Mouse (Mus musculus) small intestine, adult 2 months (tissue): ENCODE results near the gene Scmh1. TPM values are rescaled to one million over a fixed set of nuclear protein-coding genes. Genes with fewer than 3 reads are reported as not detected.

Experiments used
- H3K27ac ChIP-seq: fragments of 200-500 bp; 2 replicates; pipeline ENCODE4 v1.5.1; 2012; ENCODE audit warnings: low read depth, low read length, control low read depth, inconsistent platforms; ENCODE audit not compliant: insufficient read depth
- H3K27me3 ChIP-seq: fragments of 200-500 bp; 2 replicates; pipeline ENCODE4 v1.6.1; 2012; ENCODE audit warnings: mild to moderate bottlenecking, moderate library complexity, low read length, inconsistent platforms; ENCODE audit not compliant: control insufficient read depth, insufficient read depth
- H3K36me3 ChIP-seq: fragments of 200-500 bp; 2 replicates; pipeline ENCODE4 v1.6.1; 2012; ENCODE audit warnings: mild to moderate bottlenecking, low read length, control low read depth, inconsistent platforms; ENCODE audit not compliant: control insufficient read depth, insufficient read depth
- H3K4me1 ChIP-seq: fragments of 200-500 bp; 2 replicates; pipeline ENCODE4 v1.6.1; 2012; ENCODE audit warnings: low read length, inconsistent platforms, mixed read lengths; ENCODE audit not compliant: control insufficient read depth, insufficient read depth, insufficient read length
- H3K4me3 ChIP-seq: fragments of 200-500 bp; 2 replicates; pipeline ENCODE4 v1.5.1; 2012; ENCODE audit warnings: low read depth, mild to moderate bottlenecking, control low read depth, inconsistent platforms, low read length, moderate library complexity
- CTCF ChIP-seq: fragments of 200-500 bp; IDR thresholded peaks from 2 replicates; pipeline ENCODE4 v1.5.1; 2012; ENCODE audit warnings: low read depth, mild to moderate bottlenecking, control low read depth, inconsistent platforms, low read length, moderate library complexity, mixed read lengths; ENCODE audit not compliant: insufficient replicate concordance, insufficient read length; ENCODE audit errors: extremely low read depth
- POLR2A ChIP-seq: fragments of 200-500 bp; IDR thresholded peaks from 2 replicates; pipeline ENCODE4 v1.6.1; 2012; ENCODE audit warnings: low read depth, mild to moderate bottlenecking, control low read depth, inconsistent platforms, low read length, moderate library complexity
- WGBS: fragments of 180-500 bp; shearing (Covaris S2); methylation state at CpG from one replicate; pipeline ENCODE4 v1.1.7; 2018; 5-methylcytosine and 5-hydroxymethylcytosine counted together
- polyA plus RNA-seq: library from polyadenylated mRNA; depleted of rRNA; stranded (reverse); fragments of >200 nt; gene quantifications from 2 replicates; pipeline ENCODE4 v1.2.3, GENCODE M21; 2012; rRNA removed

Scmh1 gene
- polyA plus RNA-seq, 1 experiment, result 10.6 TPM

DNA sequence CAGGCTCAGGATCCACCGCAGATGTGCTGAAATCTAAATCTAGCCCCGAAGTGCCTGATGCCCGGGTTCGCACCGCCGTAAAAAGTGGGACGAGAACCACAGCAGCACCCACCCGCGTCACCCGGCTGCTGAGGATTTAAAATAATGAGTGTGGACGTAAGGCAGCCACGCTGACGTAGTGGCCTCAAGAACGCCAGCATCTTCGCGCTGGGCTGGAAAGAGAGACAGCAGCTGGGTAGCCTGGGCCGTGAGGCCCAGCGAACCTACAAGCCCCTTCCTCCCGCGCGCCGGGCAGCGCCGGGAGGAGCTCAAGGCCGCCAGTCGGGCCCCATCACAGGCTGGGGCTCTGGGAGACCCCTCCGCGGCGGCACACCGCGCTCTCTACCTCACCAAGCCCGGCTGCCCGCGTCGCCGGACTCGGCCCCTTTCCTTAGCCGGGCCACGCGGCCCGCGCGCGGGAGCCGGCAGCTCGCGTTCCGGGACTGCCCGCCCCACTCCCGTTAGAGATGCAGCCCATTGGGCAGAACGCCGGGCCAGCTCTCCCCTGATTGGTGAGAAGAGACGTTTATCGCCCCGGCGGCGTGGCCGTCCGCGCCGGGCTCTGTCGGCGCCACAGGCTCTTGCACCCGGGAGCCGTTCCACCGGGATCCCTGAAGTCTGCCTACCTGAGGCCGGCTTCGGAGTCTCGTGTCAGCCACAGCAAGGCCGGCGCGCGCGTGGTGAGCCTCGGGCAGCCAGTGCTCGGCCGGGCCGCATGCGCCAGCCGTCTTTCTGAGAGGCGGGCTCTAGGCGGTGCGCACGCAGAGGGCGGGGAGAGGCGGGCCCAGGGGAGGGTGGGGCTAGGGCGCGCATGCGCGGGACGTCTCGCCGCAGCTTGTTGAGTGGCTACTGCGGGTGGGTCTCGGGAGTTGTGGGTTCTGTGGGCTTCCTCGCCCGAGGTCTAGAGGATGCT lies 164.7 kb downstream of the Scmh1 start, which contains the start of gene Ctps:
TSS of gene Ctps (minus strand) at position 791 of the 952 bp plus-strand sequence.
- H3K4me3 ChIP-seq, result peak within 1 kb of the TSS; percentile 82
- WGBS, result under 1% methylated on average over 97 of the region's 97 CpGs
- TF ChIP-seq CTCF (no peak), POLR2A (peak; percentile 76)

DNA sequence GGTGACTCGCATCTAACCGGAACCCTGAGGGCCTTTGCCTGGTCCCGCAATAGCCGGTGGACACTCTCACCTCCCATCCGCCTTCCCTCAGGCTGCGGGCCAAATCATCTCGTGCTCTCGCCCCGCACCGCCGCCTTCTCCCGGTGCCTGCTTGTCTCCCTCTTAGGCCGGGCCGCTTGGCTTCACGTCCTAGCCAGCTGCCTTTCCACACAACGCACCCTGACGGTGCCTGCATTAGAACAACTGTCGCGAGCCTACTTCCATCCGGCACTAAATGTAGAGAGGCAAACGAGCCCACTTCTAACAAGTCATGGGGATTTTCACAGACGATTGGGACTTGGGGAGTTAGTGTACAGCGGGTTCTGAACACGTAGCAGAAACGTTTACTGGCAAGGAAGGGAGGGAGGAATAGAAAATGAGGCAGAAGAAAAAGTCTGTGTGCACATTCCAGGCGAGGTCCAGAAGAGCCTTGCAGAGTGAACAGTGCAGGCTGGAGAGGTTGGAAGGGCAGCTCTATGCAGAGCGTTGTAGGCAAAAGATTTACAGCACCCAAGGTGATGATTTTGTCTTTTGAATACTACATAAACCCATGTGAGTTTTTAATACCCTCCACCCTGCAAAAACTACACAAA lies 165.5 kb downstream of the Scmh1 start:
- TF ChIP-seq POLR2A, result no peak
- Histone ChIP-seq H3K36me3 (no peaks in the 10 kb centered on the region), H3K27ac (peak overlapping the region; percentile 63), H3K4me3 (peak overlapping the region; percentile 82), H3K27me3 (no peaks in the 10 kb centered on the region), H3K4me1 (peaks cover 14% of the 10 kb centered on the region; the same call in 1 of the 2 replicates)
- under 1% methylated on average over 27 of the region's 27 CpGs for WGBS

More for the DNA sequence above, 164.7 kb downstream of the Scmh1 start, which contains the start of gene Ctps:
- Histone ChIP-seq H3K27ac (peak within 1 kb of the TSS; percentile 63), H3K36me3 (peaks cover 2% of the 10 kb centered on the region; the same call in 1 of the 2 replicates), H3K4me1 (peaks cover 14% of the 10 kb centered on the region; the same call in 1 of the 2 replicates), H3K27me3 (no peaks in the 10 kb centered on the region)

DNA sequence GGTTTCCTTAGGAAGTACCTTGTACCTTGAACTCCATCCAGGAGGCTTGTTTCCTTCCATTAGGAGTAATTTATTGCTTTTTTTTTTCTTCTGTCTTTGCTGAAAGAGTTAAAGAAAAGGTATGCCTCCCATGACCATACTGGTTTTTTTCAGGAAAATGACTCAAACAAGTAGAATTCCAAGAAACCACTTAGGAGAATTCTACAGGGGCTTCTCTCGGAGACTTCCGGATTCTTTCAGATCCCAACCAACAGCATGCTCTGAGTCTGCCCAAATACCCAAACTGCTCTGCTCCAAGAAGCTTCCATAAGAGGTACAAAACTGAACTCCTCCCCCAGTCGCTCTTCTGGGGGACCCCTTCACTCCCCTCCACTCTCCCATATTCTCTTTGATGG lies 166.0 kb downstream of the Scmh1 start:
- H3K4me1 ChIP-seq, result peaks cover 14% of the 10 kb centered on the region; the same call in 1 of the 2 replicates
- H3K36me3 ChIP-seq, result no peaks in the 10 kb centered on the region
- 50% methylated on average over 3 of the region's 3 CpGs for WGBS
- H3K27me3 ChIP-seq, result no peaks in the 10 kb centered on the region
- no peak for TF ChIP-seq POLR2A
- no peak for TF ChIP-seq CTCF
- 0 out of 2 replicates have a peak overlapping the region, but pooled peaks have one; percentile 29 for H3K27ac ChIP-seq
- no peak overlapping the region for H3K4me3 ChIP-seq

DNA sequence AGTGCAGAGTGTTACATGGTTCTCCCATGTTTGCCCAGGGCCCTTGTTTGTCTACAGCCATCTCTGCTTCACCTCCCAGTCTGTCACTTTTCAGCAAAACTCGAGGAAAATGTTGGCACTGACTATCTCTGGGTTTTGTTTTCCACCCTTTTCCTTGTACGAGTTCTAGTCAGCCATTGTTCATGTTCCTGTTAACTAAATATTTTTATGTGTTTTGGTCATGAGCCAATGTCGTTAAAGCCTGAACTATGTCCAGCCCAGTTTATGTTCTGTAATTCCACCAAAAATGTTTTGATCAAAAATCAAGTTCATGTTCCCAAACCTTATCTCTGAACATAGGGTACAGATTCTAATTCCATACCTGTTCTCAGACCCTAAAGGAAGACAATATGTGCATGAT lies 166.6 kb downstream of the Scmh1 start:
- Histone ChIP-seq H3K27me3 (no peaks in the 10 kb centered on the region), H3K4me3 (no peak overlapping the region), H3K4me1 (peaks cover 14% of the 10 kb centered on the region; the same call in 1 of the 2 replicates), H3K27ac (0 out of 2 replicates have a peak overlapping the region, but pooled peaks have one; percentile 29), H3K36me3 (no peaks in the 10 kb centered on the region)
- WGBS, result 10% methylated on average over 3 of the region's 3 CpGs
- TF ChIP-seq CTCF (no peak), POLR2A (no peak)

Other genes starting within 250 kb of the Scmh1 start
- 16.5 and 51.5 TPM in 2 replicates for gene Edn2, start 244.1 kb upstream of the Scmh1 start, polyA plus RNA-seq
- gene Foxo6, start 117.9 kb upstream of the Scmh1 start, polyA plus RNA-seq, result 7.2 and 38.9 TPM in 2 replicates
- not detected in 2 replicates for gene Slfnl1, start 127.0 kb downstream of the Scmh1 start, polyA plus RNA-seq
- 1.5 and 1.9 TPM in 2 replicates for gene Ctps, start 165.0 kb downstream of the Scmh1 start, polyA plus RNA-seq
- not detected in 2 replicates for gene Gm8439, start 183.5 kb downstream of the Scmh1 start, polyA plus RNA-seq